Mouse (Mus musculus) kidney, adult 2 months (tissue): ENCODE measurements around the gene Abat. TPM values are rescaled to one million over a fixed set of nuclear protein-coding genes. Genes with fewer than 3 reads are reported as not detected.

Experiments used
- DNase-seq: peaks from one replicate; pipeline ENCODE4 v3.0.0; 2021
- H3K27ac ChIP-seq: fragments of 200-500 bp; 2 replicates; pipeline ENCODE4 v1.5.1; 2012; ENCODE audit warnings: low read depth, low read length, control low read depth, inconsistent platforms; ENCODE audit not compliant: insufficient read depth
- H3K27me3 ChIP-seq: fragments of 200-500 bp; replicated peaks from 2 replicates; pipeline ENCODE4 v1.6.1; 2012; ENCODE audit warnings: mild to moderate bottlenecking, moderate library complexity, low read length, inconsistent platforms; ENCODE audit not compliant: control insufficient read depth, insufficient read depth
- H3K36me3 ChIP-seq: fragments of 200-500 bp; 2 replicates; pipeline ENCODE4 v1.6.1; 2012; ENCODE audit warnings: mild to moderate bottlenecking, moderate library complexity, low read length, inconsistent platforms; ENCODE audit not compliant: control insufficient read depth, insufficient read depth
- H3K4me1 ChIP-seq: fragments of 200-500 bp; 2 replicates; pipeline ENCODE4 v1.6.1; 2011; ENCODE audit warnings: low read length; ENCODE audit not compliant: control insufficient read depth, insufficient read depth
- H3K4me3 ChIP-seq: fragments of 200-500 bp; 2 replicates; pipeline ENCODE4 v1.5.1; 2011; ENCODE audit warnings: mild to moderate bottlenecking, low read depth, low read length, control low read depth; ENCODE audit not compliant: insufficient read depth
- CTCF ChIP-seq: fragments of 200-500 bp; conservative IDR thresholded peaks from 2 replicates; pipeline ENCODE4 v1.5.1; 2011; ENCODE audit warnings: low read depth, mild to moderate bottlenecking, control low read depth, low read length, moderate library complexity, mixed read lengths; ENCODE audit not compliant: insufficient read depth, insufficient read length
- POLR2A ChIP-seq: fragments of 200-500 bp; IDR thresholded peaks from one replicate; pipeline ENCODE4 v1.6.1; 2011; ENCODE audit warnings: low read depth, low read length, control low read depth
- WGBS: fragments of 180-500 bp; shearing (Covaris S2); methylation state at CpG from one replicate; pipeline ENCODE4 v1.1.7; 2018; 5-methylcytosine and 5-hydroxymethylcytosine counted together
- polyA plus RNA-seq: library from polyadenylated mRNA; depleted of rRNA; stranded (reverse); fragments of >200 nt; gene quantifications from 2 replicates; pipeline ENCODE4 v1.2.3, GENCODE M21; 2012

Gene Abat
- polyA plus RNA-seq, 1 experiment: 267 TPM

GRCm38 (mm10) chr16:8650007-8650406 lies 136.8 kb downstream of the Abat start:
- H3K4me1 ChIP-seq: no peaks in the 10 kb centered on the region
- no peaks in the 10 kb centered on the region for H3K27me3 ChIP-seq
- H3K27ac ChIP-seq: no peak overlapping the region
- no peak for TF ChIP-seq POLR2A
- TF ChIP-seq CTCF: no peak
- 0 out of 2 replicates have a peak, but pooled peaks cover 8% of the 10 kb centered on the region for H3K36me3 ChIP-seq
- no peak overlapping the region for H3K4me3 ChIP-seq
- 75% methylated on average over 3 of the region's 3 CpGs for WGBS
- no peak for DNase-seq

- DNase-seq: no peak
- Histone ChIP-seq H3K4me3 (no peak overlapping the region), H3K27me3 (no peaks in the 10 kb centered on the region), H3K27ac (no peak overlapping the region), H3K4me1 (peaks cover 4% of the 10 kb centered on the region; the same call in 1 of the 2 replicates), H3K36me3 (no peaks in the 10 kb centered on the region)
- TF ChIP-seq POLR2A (no peak), CTCF (no peak)
- WGBS: 85% methylated on average over 6 of the region's 6 CpGs
These were observed 141.9 kb downstream of the Abat start for GRCm38 (mm10) chr16:8655108-8655507.

GRCm38 (mm10) chr16:8655599-8655998 lies 142.4 kb downstream of the Abat start:
- no peaks in the 10 kb centered on the region for H3K27me3 ChIP-seq
- no peak overlapping the region for H3K4me3 ChIP-seq
- no peak overlapping the region for H3K27ac ChIP-seq
- no peak for TF ChIP-seq POLR2A
- TF ChIP-seq CTCF: peak; percentile 21; the same call in 1 of the 2 replicates
- DNase-seq: no peak
- 83% methylated on average over 9 of the region's 9 CpGs for WGBS
- H3K36me3 ChIP-seq: no peaks in the 10 kb centered on the region
- H3K4me1 ChIP-seq: peaks cover 4% of the 10 kb centered on the region; the same call in 1 of the 2 replicates

- Histone ChIP-seq H3K4me3 (no peak overlapping the region), H3K36me3 (no peaks in the 10 kb centered on the region), H3K27me3 (no peaks in the 10 kb centered on the region), H3K27ac (no peak overlapping the region), H3K4me1 (peaks cover 4% of the 10 kb centered on the region; the same call in 1 of the 2 replicates)
- no peak for TF ChIP-seq CTCF
- DNase-seq: no peak
- WGBS: 91% methylated on average over 2 of the region's 2 CpGs
These were observed 143.0 kb downstream of the Abat start for GRCm38 (mm10) chr16:8656256-8656655.

GRCm38 (mm10) chr16:8658349-8658748 lies 145.1 kb downstream of the Abat start:
- DNase-seq: no peak
- Histone ChIP-seq H3K4me3 (no peak overlapping the region), H3K36me3 (no peaks in the 10 kb centered on the region), H3K4me1 (peaks cover 7% of the 10 kb centered on the region; the same call in 1 of the 2 replicates), H3K27ac (no peak overlapping the region), H3K27me3 (no peaks in the 10 kb centered on the region)
- WGBS: 80% methylated on average over 4 of the region's 4 CpGs
- TF ChIP-seq CTCF: no peak
- no peak for TF ChIP-seq POLR2A

GRCm38 (mm10) chr16:8658764-8659163 lies 145.5 kb downstream of the Abat start:
- 79% methylated on average over 4 of the region's 4 CpGs for WGBS
- Histone ChIP-seq H3K4me1 (peaks cover 9% of the 10 kb centered on the region; the same call in 1 of the 2 replicates), H3K4me3 (no peak overlapping the region), H3K27ac (no peak overlapping the region), H3K27me3 (no peaks in the 10 kb centered on the region), H3K36me3 (no peaks in the 10 kb centered on the region)
- peak; percentile 75 for DNase-seq
- TF ChIP-seq CTCF (no peak), POLR2A (no peak)

- TF ChIP-seq POLR2A (no peak), CTCF (no peak)
- 76% methylated on average over 2 of the region's 2 CpGs for WGBS
- Histone ChIP-seq H3K36me3 (no peaks in the 10 kb centered on the region), H3K27me3 (no peaks in the 10 kb centered on the region), H3K27ac (peak overlapping the region; percentile 62), H3K4me3 (no peak overlapping the region), H3K4me1 (peaks cover 17% of the 10 kb centered on the region)
- DNase-seq: peak; percentile 51
These were observed 149.8 kb downstream of the Abat start for GRCm38 (mm10) chr16:8663022-8663421.
